Mouse (Mus musculus) liver, embryonic 14.5 days (tissue): Measurements from ENCODE around the gene Rmdn2.

Experiments
- CTCF ChIP-seq: IDR thresholded peaks from 2 replicates; pipeline ENCODE4 v1.5.1; 2016; ENCODE audit warnings: antibody characterized with exemption, low read depth, control low read depth
- EP300 ChIP-seq: IDR thresholded peaks from 2 replicates; pipeline ENCODE4 v1.6.1; 2016; ENCODE audit warnings: antibody characterized with exemption, low read depth

GRCm38 (mm10) chr17:79712536-79712935 lies 100.9 kb downstream of the Rmdn2 start:
- TF ChIP-seq CTCF: no peak
- TF ChIP-seq EP300: no peak
